Mouse (Mus musculus) megakaryocyte, embryonic 14.5 days (primary cell): ENCODE data around the gene Tead1.

Experiments used
- FLI1 ChIP-seq: IDR thresholded peaks from 2 replicates; pipeline ENCODE4 v1.6.1; 2012; ENCODE audit warnings: low read length, inconsistent platforms, mixed read lengths
- GATA1 ChIP-seq: IDR thresholded peaks from 3 replicates; pipeline ENCODE4 v1.6.1; 2012; ENCODE audit warnings: mixed read lengths, low read length, inconsistent platforms, borderline replicate concordance

DNA sequence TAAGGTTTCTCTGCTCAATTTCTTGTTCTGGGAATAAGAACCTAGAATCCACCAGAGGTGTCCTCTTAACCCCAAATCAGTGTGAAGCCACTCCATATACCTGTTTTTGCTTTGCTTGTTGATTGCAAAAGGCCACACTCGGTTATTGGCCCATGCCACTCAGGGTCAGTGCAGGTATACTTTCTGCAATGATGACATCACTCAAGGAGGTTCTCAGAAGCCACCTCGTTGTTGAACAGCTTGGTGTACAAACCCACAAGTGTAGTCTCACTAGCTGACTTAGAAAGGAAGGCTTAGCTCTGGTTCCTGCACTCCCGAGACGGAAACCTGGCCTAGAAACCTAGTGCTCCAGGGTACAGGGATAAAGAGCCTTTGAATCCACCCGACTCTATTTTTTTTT, 263.4 kb downstream of the Tead1 start:
- no peak for TF ChIP-seq GATA1
- TF ChIP-seq FLI1 = no peak
